Mouse (Mus musculus): ENCODE measurements around the gene Prss35. TPM values are rescaled to one million over a fixed set of nuclear protein-coding genes. Genes with fewer than 3 reads are reported as not detected.

The Prss35 gene
- 0.84 and 1.3 TPM in 2 replicates for polyA plus RNA-seq (2014; fragmentation: Nextera tagmentation; extraction: Ambion mirVana)

DNA sequence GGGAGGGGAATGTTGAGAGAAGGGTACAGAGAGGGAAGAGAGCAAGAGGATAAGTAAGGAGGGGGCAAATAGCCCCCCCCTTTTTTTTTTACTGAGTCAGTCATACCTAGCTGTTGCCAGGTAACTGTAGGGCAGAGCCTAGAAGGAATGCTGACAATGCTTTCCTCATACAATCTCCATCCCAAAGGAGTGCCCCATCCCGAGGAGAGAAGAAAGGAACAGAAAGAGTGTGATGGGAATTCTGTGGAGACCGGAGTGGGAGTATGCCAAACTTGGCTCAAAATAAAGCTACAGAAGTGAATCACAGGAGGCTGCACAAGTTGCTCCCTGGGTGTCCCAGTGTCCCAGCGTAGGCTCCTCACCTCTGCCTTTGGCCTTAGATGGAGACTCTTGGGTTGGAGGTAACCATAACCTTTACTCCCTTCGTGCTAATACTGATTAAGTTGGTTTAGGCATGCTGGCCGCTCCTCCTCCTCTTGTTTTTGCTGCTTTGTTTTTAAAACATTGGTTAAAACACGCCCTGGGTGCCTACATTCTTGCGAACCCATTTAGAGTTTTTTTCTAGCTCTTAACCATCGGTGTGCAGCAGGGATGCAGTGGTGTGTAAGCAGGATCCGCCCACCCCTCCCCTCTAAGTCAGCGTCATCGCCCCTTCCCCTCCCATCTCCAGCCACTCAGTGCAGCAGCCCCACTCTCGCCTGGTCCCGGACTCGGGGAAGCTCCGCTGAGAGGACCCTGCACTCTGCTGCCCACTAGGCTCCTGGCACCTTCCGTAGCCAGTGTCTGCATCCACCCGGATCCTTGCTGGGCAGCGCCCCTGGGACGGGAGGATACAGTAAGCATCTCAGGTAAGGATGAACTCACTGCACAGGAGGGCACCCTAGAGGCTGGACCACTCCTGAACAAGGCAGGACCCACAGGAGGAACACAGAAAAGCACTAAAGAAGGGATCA lies at the start of gene Prss35:
Prss35 (plus strand) TSS at position 691 of the 953 bp plus-strand sequence.
- Histone ChIP-seq H3K27me3 (replicated peaks; ENCODE audit: control insufficient read depth, insufficient read depth, low read length) (no peaks in the 10 kb centered on the region), H3K27ac (ENCODE audit: low read depth, low read length) (no peak within 1 kb of the TSS), H3K9ac (ENCODE audit: low read length) (peak within 1 kb of the TSS; percentile 49), H3K9me3 (replicated peaks; ENCODE audit: control insufficient read depth, low read length) (no peaks in the 10 kb centered on the region), H3K4me3 (ENCODE audit: low read depth, low read length) (peak within 1 kb of the TSS; percentile 25), H3K4me1 (ENCODE audit: control insufficient read depth, insufficient read depth, low read length) (peaks cover 12% of the 10 kb centered on the region), H3K4me2 (ENCODE audit: low read length) (peak within 1 kb of the TSS; percentile 55), H3K36me3 (ENCODE audit: control insufficient read depth, insufficient read depth, low read length) (no peaks in the 10 kb centered on the region)
- WGBS = 1% methylated on average over 19 of the region's 19 CpGs
- ATAC-seq (peak; percentile 87), DNase-seq (ENCODE audit: low spot score) (peak; percentile 59)

DNA sequence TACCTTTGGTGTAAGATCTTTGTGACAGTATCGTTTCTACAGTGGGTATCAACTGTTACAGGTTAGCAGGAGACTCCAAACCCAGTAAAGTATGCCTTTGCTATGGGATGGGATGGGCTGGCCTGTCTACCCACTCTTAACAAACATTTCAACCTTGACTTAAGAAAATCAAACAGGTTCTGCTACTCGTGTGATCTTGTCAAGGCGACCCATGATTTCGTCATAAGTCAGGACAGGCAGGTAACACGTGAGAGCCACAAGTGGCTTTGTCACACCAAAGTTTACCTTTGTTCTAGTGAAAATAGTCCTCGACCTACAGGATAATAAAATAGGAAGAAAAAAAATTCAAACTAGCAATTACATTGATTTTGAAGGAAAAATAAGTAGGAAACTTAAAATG lies 49.5 kb upstream of the Prss35 start:
- Histone ChIP-seq H3K27ac (ENCODE audit: low read depth, low read length) (no peak overlapping the region), H3K27me3 (replicated peaks; ENCODE audit: control insufficient read depth, insufficient read depth, low read length) (no peaks in the 10 kb centered on the region), H3K4me1 (ENCODE audit: control insufficient read depth, insufficient read depth, low read length) (no peaks in the 10 kb centered on the region), H3K9ac (ENCODE audit: low read length) (no peak overlapping the region), H3K4me3 (ENCODE audit: low read depth, low read length) (no peak overlapping the region), H3K9me3 (replicated peaks; ENCODE audit: control insufficient read depth, low read length) (no peaks in the 10 kb centered on the region), H3K36me3 (ENCODE audit: control insufficient read depth, insufficient read depth, low read length) (no peaks in the 10 kb centered on the region), H3K4me2 (ENCODE audit: low read length) (no peak overlapping the region)
- 92% methylated on average over 6 of the region's 6 CpGs for WGBS
- DNase-seq (ENCODE audit: low spot score) (no peak), ATAC-seq (no peak)

DNA sequence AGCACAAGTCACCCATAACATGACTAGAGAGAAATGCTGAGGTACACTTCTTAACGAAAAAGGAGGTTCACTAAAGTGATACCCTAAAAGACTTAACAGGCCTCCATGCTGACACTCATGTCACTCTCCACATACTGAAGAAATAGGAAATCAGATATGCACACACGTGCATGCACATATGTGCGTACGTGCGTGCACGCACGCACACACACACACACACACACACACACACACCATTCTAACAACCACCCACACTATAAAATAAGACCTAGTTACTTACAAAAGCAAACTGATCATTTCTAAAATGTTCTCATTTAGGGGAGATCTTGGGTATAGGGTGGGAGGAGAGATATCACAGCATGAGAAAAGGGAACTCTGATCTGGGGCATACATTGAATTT lies 48.8 kb upstream of the Prss35 start:
- Histone ChIP-seq H3K4me2 (ENCODE audit: low read length) (no peak overlapping the region; the same call in 1 of the 2 replicates), H3K4me3 (ENCODE audit: low read depth, low read length) (peak overlapping the region; percentile 64; the same call in 1 of the 2 replicates), H3K27me3 (replicated peaks; ENCODE audit: control insufficient read depth, insufficient read depth, low read length) (no peaks in the 10 kb centered on the region), H3K36me3 (ENCODE audit: control insufficient read depth, insufficient read depth, low read length) (no peaks in the 10 kb centered on the region), H3K27ac (ENCODE audit: low read depth, low read length) (no peak overlapping the region), H3K9me3 (replicated peaks; ENCODE audit: control insufficient read depth, low read length) (no peaks in the 10 kb centered on the region), H3K4me1 (ENCODE audit: control insufficient read depth, insufficient read depth, low read length) (no peaks in the 10 kb centered on the region), H3K9ac (ENCODE audit: low read length) (no peak overlapping the region)
- ATAC-seq (no peak), DNase-seq (ENCODE audit: low spot score) (no peak)
- 98% methylated on average over 7 of the region's 7 CpGs for WGBS

DNA sequence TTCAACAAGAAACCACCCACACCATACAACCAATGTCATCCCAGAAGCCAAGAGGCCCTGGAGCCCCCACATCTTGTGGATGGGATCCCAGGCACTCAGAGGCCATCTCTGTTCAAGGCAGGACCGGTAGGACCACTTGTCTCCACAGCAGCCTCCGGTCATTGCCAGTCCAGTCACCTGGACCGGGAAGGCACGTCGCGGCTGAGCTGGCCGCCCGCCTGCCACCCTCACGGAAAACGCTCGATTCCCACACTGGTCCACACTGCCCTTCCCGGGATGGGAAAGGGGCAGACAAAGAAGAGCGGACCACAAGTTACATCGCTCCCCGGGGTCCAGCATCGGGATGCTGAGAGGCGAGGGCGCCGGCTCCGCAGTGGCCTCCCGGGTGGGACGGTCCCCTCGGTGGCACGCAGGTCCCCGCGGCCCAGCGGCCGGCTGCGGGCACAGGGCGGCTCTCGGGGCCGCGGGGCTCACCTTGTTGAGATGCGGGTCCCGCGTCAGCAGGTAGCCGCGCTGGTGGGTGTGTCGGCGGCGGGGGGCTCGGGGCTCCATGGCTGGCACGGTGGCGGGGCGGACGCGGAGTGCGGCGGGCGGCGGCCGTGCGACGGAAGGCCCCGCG lies 48.1 kb upstream of the Prss35 start:
- Histone ChIP-seq H3K27ac (ENCODE audit: low read depth, low read length) (peak overlapping the region; percentile 27; the same call in 1 of the 2 replicates), H3K4me3 (ENCODE audit: low read depth, low read length) (peak overlapping the region; percentile 64), H3K4me1 (ENCODE audit: control insufficient read depth, insufficient read depth, low read length) (no peaks in the 10 kb centered on the region), H3K27me3 (replicated peaks; ENCODE audit: control insufficient read depth, insufficient read depth, low read length) (no peaks in the 10 kb centered on the region), H3K4me2 (ENCODE audit: low read length) (peak overlapping the region; percentile 78), H3K9me3 (replicated peaks; ENCODE audit: control insufficient read depth, low read length) (no peaks in the 10 kb centered on the region), H3K9ac (ENCODE audit: low read length) (peak overlapping the region; percentile 77), H3K36me3 (ENCODE audit: control insufficient read depth, insufficient read depth, low read length) (no peaks in the 10 kb centered on the region)
- DNase-seq (ENCODE audit: low spot score) = peak; percentile 11
- peak; percentile 75 for ATAC-seq
- WGBS = under 1% methylated on average over 51 of the region's 56 CpGs

DNA sequence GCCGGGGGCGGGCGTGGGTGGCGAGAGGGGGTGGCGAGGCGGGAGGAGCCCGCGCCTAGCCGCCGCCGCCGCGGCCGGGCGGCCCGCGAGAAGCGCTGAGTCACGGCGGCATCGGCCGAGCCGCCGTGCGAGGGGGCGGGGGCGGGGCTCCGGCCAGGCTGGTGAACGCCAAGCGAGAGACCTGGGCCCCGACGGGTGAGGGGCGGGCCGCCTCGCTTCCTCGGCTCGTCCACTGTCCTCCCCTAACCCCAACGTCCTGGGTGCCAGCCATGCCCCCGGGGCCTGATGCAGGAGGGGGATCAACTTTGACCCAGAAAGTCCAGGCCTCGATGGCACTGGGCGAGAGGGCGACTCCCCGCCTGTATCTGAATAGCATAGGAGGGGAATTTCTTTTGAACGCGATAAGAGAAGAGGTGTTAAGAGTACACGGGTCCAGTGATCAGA lies 47.6 kb upstream of the Prss35 start, which contains the start of gene Me1:
Me1 (minus strand) TSS at position 136 of the 444 bp plus-strand sequence.
- Histone ChIP-seq H3K27ac (ENCODE audit: low read depth, low read length) (peak within 1 kb of the TSS; percentile 27; the same call in 1 of the 2 replicates), H3K9me3 (replicated peaks; ENCODE audit: control insufficient read depth, low read length) (no peaks in the 10 kb centered on the region), H3K36me3 (ENCODE audit: control insufficient read depth, insufficient read depth, low read length) (no peaks in the 10 kb centered on the region), H3K4me2 (ENCODE audit: low read length) (peak within 1 kb of the TSS; percentile 78), H3K4me1 (ENCODE audit: control insufficient read depth, insufficient read depth, low read length) (no peaks in the 10 kb centered on the region), H3K27me3 (replicated peaks; ENCODE audit: control insufficient read depth, insufficient read depth, low read length) (no peaks in the 10 kb centered on the region), H3K9ac (ENCODE audit: low read length) (peak within 1 kb of the TSS; percentile 77), H3K4me3 (ENCODE audit: low read depth, low read length) (peak within 1 kb of the TSS; percentile 64)
- ATAC-seq = peak; percentile 79
- under 1% methylated on average over 30 of the region's 46 CpGs for WGBS
- DNase-seq (ENCODE audit: low spot score) = peak; percentile 54

DNA sequence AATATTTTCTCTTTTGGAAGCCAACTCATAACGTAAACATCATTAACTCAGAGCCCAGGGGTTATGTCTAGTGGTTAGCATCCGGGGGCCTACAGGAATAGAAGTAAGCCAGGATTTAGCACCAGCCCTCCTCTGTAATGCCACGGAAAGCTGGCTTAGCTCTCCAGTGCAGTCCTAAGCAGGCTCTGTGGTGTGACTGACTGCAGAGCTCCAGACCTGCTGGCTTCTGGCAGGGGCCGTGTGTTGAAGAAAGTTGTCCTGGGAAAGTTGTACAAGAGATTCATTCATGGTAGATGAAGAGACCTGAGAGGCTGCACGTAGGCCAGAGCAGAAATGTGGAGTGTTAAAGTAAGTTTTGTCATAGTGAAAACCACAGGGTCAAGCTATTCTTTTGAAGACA lies 42.2 kb upstream of the Prss35 start:
- WGBS = 33% methylated on average over 5 of the region's 5 CpGs
- H3K27me3 ChIP-seq (replicated peaks; ENCODE audit: control insufficient read depth, insufficient read depth, low read length) = no peaks in the 10 kb centered on the region
- no peak overlapping the region for H3K27ac ChIP-seq (ENCODE audit: low read depth, low read length)
- no peak overlapping the region for H3K4me3 ChIP-seq (ENCODE audit: low read depth, low read length)
- no peaks in the 10 kb centered on the region for H3K36me3 ChIP-seq (ENCODE audit: control insufficient read depth, insufficient read depth, low read length)
- DNase-seq (ENCODE audit: low spot score) = no peak
- ATAC-seq = no peak
- no peak overlapping the region for H3K9ac ChIP-seq (ENCODE audit: low read length)
- H3K9me3 ChIP-seq (replicated peaks; ENCODE audit: control insufficient read depth, low read length) = no peaks in the 10 kb centered on the region
- H3K4me2 ChIP-seq (ENCODE audit: low read length) = no peak overlapping the region
- H3K4me1 ChIP-seq (ENCODE audit: control insufficient read depth, insufficient read depth, low read length) = no peaks in the 10 kb centered on the region

DNA sequence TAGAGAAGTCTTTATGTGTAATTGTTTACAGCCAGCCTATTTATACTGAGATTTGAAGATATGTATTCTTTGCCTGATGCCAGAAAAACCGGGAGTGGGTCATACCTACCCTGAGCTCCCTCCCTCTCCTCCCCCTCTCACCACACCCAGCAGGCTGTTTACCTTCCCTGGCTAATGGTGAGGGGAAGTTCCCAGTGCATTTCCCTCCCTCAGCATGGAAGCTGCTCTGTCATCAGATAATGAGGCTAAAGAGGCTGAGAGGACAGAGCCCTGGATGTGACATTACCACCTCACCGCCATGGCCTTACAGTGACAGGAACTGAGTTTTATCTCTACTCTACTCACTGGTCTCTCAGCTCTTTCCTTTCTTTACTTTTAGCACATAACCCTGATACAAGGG lies 41.6 kb upstream of the Prss35 start:
- WGBS = 24% methylated on average over 2 of the region's 2 CpGs
- H3K27me3 ChIP-seq (replicated peaks; ENCODE audit: control insufficient read depth, insufficient read depth, low read length) = no peaks in the 10 kb centered on the region
- ATAC-seq = no peak
- H3K9ac ChIP-seq (ENCODE audit: low read length) = no peak overlapping the region
- H3K4me3 ChIP-seq (ENCODE audit: low read depth, low read length) = no peak overlapping the region
- no peaks in the 10 kb centered on the region for H3K9me3 ChIP-seq (replicated peaks; ENCODE audit: control insufficient read depth, low read length)
- no peak overlapping the region for H3K4me2 ChIP-seq (ENCODE audit: low read length)
- H3K27ac ChIP-seq (ENCODE audit: low read depth, low read length) = no peak overlapping the region
- DNase-seq (ENCODE audit: low spot score) = no peak
- H3K4me1 ChIP-seq (ENCODE audit: control insufficient read depth, insufficient read depth, low read length) = no peaks in the 10 kb centered on the region
- H3K36me3 ChIP-seq (ENCODE audit: control insufficient read depth, insufficient read depth, low read length) = no peaks in the 10 kb centered on the region

DNA sequence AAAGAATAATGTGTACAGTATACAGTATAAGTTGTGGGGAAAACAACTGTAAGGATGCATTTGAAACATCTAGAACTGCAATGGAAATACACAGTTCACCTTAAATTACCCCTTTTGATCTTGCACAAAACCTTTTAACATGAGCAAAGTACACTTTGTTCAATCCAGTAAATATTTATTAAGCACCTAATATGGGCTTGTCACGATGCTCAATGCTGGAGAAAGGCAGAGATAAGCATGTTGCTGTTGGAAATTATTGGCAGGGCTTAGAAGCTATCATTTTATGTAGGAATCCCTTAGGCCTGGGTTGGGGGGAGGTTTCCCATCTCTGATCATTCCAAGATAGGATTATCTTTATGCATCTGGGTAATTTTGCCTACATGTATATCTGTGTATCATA lies 36.0 kb upstream of the Prss35 start:
- 62% methylated on average over 1 of the region's 1 CpGs for WGBS

More for the DNA sequence above, 36.0 kb upstream of the Prss35 start:
- H3K4me1 ChIP-seq (ENCODE audit: control insufficient read depth, insufficient read depth, low read length) = no peaks in the 10 kb centered on the region
- H3K36me3 ChIP-seq (ENCODE audit: control insufficient read depth, insufficient read depth, low read length) = no peaks in the 10 kb centered on the region
- H3K27me3 ChIP-seq (replicated peaks; ENCODE audit: control insufficient read depth, insufficient read depth, low read length) = no peaks in the 10 kb centered on the region
- H3K9me3 ChIP-seq (replicated peaks; ENCODE audit: control insufficient read depth, low read length) = no peaks in the 10 kb centered on the region
- DNase-seq (ENCODE audit: low spot score) (no peak), ATAC-seq (no peak)
- H3K9ac ChIP-seq (ENCODE audit: low read length) = no peak overlapping the region
- no peak overlapping the region for H3K4me2 ChIP-seq (ENCODE audit: low read length)
- H3K27ac ChIP-seq (ENCODE audit: low read depth, low read length) = no peak overlapping the region
- H3K4me3 ChIP-seq (ENCODE audit: low read depth, low read length) = no peak overlapping the region
